Mouse (Mus musculus) liver, embryonic 14.5 days (tissue): ENCODE data around the gene Sarnp. TPM values are rescaled to one million over a fixed set of nuclear protein-coding genes. Genes with fewer than 3 reads are reported as not detected.

Experiments used
- ATAC-seq: fragments of 200-750 bp; cut with Nextera tagmentation; 2 replicates; pipeline ENCODE4 v1.8.0; 2017; ENCODE audit warnings: moderate number of reproducible peaks, mild to moderate bottlenecking, moderate library complexity; ENCODE audit not compliant: insufficient read depth
- DNase-seq, 3 experiments: peaks; one replicate each; pipeline ENCODE4 v3.0.0-alpha.2; 2012 to 2013; ENCODE audit warnings: low read depth in 3 of 3, low spot score in 3 of 3
- H3K27ac ChIP-seq: fragments of 300-500 bp; sonication (generic); 2 replicates; pipeline ENCODE4 v1.5.1; 2014; ENCODE audit warnings: moderate library complexity, mild to moderate bottlenecking, control low read depth, inconsistent platforms
- H3K27me3 ChIP-seq: fragments of 300-500 bp; sonication (generic); 2 replicates; pipeline ENCODE4 v1.6.1; 2014; ENCODE audit warnings: mild to moderate bottlenecking, low read length, moderate library complexity; ENCODE audit not compliant: control insufficient read depth, insufficient read depth
- H3K36me3 ChIP-seq: fragments of 300-500 bp; sonication (generic); replicated peaks from 2 replicates; pipeline ENCODE4 v1.6.1; 2014; ENCODE audit warnings: low read depth; ENCODE audit not compliant: control insufficient read depth, insufficient read depth
- H3K4me1 ChIP-seq, 2 experiments: fragments of 200-500 bp in 1 of 2; fragments of 300-500 bp in 1 of 2; sonication (generic) in 1 of 2; replicated peaks; 2 replicates each; pipeline ENCODE4 v1.6.1; 2012 to 2014; ENCODE audit warnings: antibody characterized with exemption in 1 of 2, inconsistent platforms in 1 of 2, low read length in 1 of 2; ENCODE audit not compliant: control insufficient read depth in 2 of 2, insufficient read depth in 2 of 2
- H3K4me2 ChIP-seq: fragments of 300-500 bp; sonication (generic); 2 replicates; pipeline ENCODE4 v1.6.1; 2014; ENCODE audit warnings: low read depth, mild to moderate bottlenecking, control low read depth, moderate library complexity
- H3K4me3 ChIP-seq, 2 experiments: fragments of 200-500 bp in 1 of 2; fragments of 300-500 bp in 1 of 2; sonication (generic) in 1 of 2; 2 replicates each; pipeline ENCODE4 v1.5.1; 2012 to 2014; ENCODE audit warnings: low read depth in 2 of 2, low read length in 2 of 2, mild to moderate bottlenecking in 2 of 2, control low read depth in 1 of 2, inconsistent platforms in 1 of 2, moderate library complexity in 1 of 2; ENCODE audit not compliant: insufficient read depth in 1 of 2
- H3K9ac ChIP-seq: fragments of 300-500 bp; sonication (generic); replicated peaks from 2 replicates; pipeline ENCODE4 v1.6.1; 2014; ENCODE audit warnings: mild to moderate bottlenecking, control low read depth, moderate library complexity
- H3K9me3 ChIP-seq: fragments of 300-500 bp; sonication (generic); 2 replicates; pipeline ENCODE4 v1.6.1; 2016; ENCODE audit warnings: low read length, mixed read lengths; ENCODE audit not compliant: control insufficient read depth
- CTCF ChIP-seq: IDR thresholded peaks from 2 replicates; pipeline ENCODE4 v1.5.1; 2016; ENCODE audit warnings: antibody characterized with exemption, low read depth, control low read depth
- EP300 ChIP-seq: IDR thresholded peaks from 2 replicates; pipeline ENCODE4 v1.6.1; 2016; ENCODE audit warnings: antibody characterized with exemption, low read depth
- WGBS: fragments of 180-500 bp; shearing (Covaris S2); extraction: QIAGEN DNeasy Blood & Tissue Kit; methylation state at CpG from one replicate; pipeline ENCODE4 v1.1.7; 2014; ENCODE audit not compliant: insufficient replicate concordance; 5-methylcytosine and 5-hydroxymethylcytosine counted together
- polyA plus RNA-seq, 2 experiments: library from polyadenylated mRNA; depleted of rRNA in 1 of 2; stranded (reverse) in 1 of 2; unstranded in 1 of 2; fragments of >200 nt; fragmentation: Nextera tagmentation in 1 of 2; extraction: Ambion mirVana in 1 of 2; gene quantifications; 2 replicates each; pipeline versions ENCODE4 v1.2.1 to v1.2.3; 2012 to 2014

The Sarnp gene
- polyA plus RNA-seq, 2 experiments, result 61.2 to 122 TPM

DNA sequence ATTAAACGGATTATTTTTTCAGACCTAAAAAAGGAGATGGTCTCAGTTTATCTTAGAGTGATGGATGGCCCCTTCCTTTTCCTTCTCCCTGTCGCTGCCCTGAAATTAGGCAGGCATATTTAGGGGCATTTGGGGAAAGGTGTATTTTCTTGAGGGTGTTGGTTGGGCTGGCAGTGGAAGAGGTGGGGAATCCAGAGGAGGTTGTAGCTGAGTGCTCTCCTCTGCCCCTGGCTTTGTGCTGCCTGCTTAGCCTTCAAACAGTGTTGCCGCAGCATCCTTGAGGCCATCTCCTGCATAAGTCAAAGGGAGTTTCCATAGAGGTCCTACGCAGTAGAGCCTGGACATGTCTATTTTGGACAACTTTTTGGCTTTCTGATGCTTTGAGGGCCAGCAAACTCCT, 95.7 kb downstream of the Sarnp start:
- H3K36me3 ChIP-seq, result no peaks in the 10 kb centered on the region
- 60% methylated on average over 4 of the region's 4 CpGs for WGBS
- H3K27me3 ChIP-seq, result peaks cover 26% of the 10 kb centered on the region
- H3K4me1 ChIP-seq, result peaks cover 0 to 3% of the 10 kb centered on the region in 2 experiments; a peak in 1 of 4 replicates
- no peak overlapping the region for H3K4me2 ChIP-seq
- H3K9ac ChIP-seq, result no peak overlapping the region
- H3K4me3 ChIP-seq, result no peak overlapping the region
- no peaks in the 10 kb centered on the region for H3K9me3 ChIP-seq
- no peak for TF ChIP-seq CTCF
- no peak for TF ChIP-seq EP300
- no peak for ATAC-seq
- DNase-seq, result no peak
- H3K27ac ChIP-seq, result no peak overlapping the region

DNA sequence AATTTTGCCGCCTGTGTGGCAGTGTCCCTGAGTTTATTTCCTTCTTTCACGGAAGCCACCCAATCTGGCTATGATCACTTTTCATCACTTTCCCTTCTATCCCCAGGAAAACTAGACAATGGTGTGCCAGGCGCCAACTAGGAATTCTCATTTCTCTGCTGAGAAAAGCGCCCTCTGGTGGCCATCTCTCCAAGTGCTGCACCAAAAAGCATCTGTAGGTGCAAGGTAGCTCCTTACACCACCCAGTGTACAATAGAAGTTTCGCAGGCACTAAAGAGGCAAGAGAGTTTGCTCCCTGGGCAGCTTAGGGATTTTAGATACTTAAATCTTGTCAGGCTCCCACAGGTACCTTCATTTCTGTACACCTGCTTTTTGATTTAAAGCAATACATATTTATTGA, 96.1 kb downstream of the Sarnp start:
- WGBS, result 17% methylated on average over 5 of the region's 5 CpGs
- no peak overlapping the region for H3K27ac ChIP-seq
- peak; percentile 94 for TF ChIP-seq CTCF
- no peak for TF ChIP-seq EP300
- no peak overlapping the region for H3K4me3 ChIP-seq
- ATAC-seq, result no peak
- H3K36me3 ChIP-seq, result no peaks in the 10 kb centered on the region
- no peak overlapping the region for H3K4me2 ChIP-seq
- peaks cover 0 to 3% of the 10 kb centered on the region in 2 experiments; a peak in 1 of 4 replicates for H3K4me1 ChIP-seq
- peak; percentile 55 to 64 (median 56) for DNase-seq
- no peaks in the 10 kb centered on the region for H3K9me3 ChIP-seq
- no peak overlapping the region for H3K9ac ChIP-seq
- H3K27me3 ChIP-seq, result peaks cover 26% of the 10 kb centered on the region

- WGBS, result 70% methylated on average over 12 of the region's 12 CpGs
These were observed 96.6 kb downstream of the Sarnp start for GRCm38 (mm10) chr10:128913696-128914095.

DNA sequence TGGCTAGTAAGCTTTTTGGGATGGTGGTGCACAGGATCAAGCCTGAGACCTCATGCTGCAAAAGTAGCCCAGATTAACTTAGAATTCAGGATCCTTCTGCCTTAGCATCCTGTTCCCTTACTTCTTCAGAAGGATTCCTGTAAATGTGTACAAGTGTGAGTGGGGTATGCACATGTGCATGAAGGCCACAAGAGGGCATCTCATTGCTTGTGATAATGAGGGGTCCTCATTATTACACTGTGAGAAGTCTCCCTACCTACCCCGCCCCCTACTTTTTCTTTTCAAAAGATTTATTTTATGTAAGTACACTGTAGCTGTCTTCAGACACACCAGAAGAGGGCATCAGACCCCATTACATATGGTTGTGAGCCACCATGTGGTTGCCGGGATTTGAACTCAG, 98.4 kb downstream of the Sarnp start:
- H3K4me2 ChIP-seq, result no peak overlapping the region
- ATAC-seq (no peak), DNase-seq (no peak)
- WGBS, result 68% methylated on average over 2 of the region's 2 CpGs
- H3K36me3 ChIP-seq, result no peaks in the 10 kb centered on the region
- no peak overlapping the region for H3K9ac ChIP-seq
- H3K27ac ChIP-seq, result no peak overlapping the region
- no peak overlapping the region for H3K4me3 ChIP-seq
- H3K4me1 ChIP-seq, result peaks cover 0 to 3% of the 10 kb centered on the region in 2 experiments; a peak in 1 of 4 replicates
- no peaks in the 10 kb centered on the region for H3K9me3 ChIP-seq
- TF ChIP-seq EP300 (no peak), CTCF (no peak; the same call in 1 of the 2 replicates)
- peaks cover 4% of the 10 kb centered on the region for H3K27me3 ChIP-seq

More at GRCm38 (mm10) chr10:128913696-128914095, 96.6 kb downstream of the Sarnp start:
- DNase-seq, result no peak
- no peak for TF ChIP-seq CTCF
- TF ChIP-seq EP300, result no peak
- Histone ChIP-seq H3K9ac (no peak overlapping the region), H3K27ac (no peak overlapping the region), H3K4me2 (no peak overlapping the region), H3K4me3 (no peak overlapping the region), H3K36me3 (no peaks in the 10 kb centered on the region), H3K27me3 (peaks cover 23% of the 10 kb centered on the region), H3K4me1 (peaks cover 0 to 3% of the 10 kb centered on the region in 2 experiments; a peak in 1 of 4 replicates), H3K9me3 (no peaks in the 10 kb centered on the region)
- ATAC-seq, result no peak

- H3K4me1 ChIP-seq, result no peaks in the 10 kb centered on the region
- DNase-seq, result no peak
- H3K4me3 ChIP-seq, result no peak overlapping the region
- no peaks in the 10 kb centered on the region for H3K36me3 ChIP-seq
- TF ChIP-seq EP300, result no peak
- TF ChIP-seq CTCF, result no peak
- no peak overlapping the region for H3K27ac ChIP-seq
- 76% methylated on average over 3 of the region's 3 CpGs for WGBS
- H3K9me3 ChIP-seq, result no peaks in the 10 kb centered on the region
- no peak overlapping the region for H3K4me2 ChIP-seq
- no peak for ATAC-seq
- no peaks in the 10 kb centered on the region for H3K27me3 ChIP-seq
- no peak overlapping the region for H3K9ac ChIP-seq
These were observed 99.5 kb downstream of the Sarnp start for GRCm38 (mm10) chr10:128916665-128917064.
